Mouse (Mus musculus): ENCODE results near the gene Igfals. TPM values are rescaled to one million over a fixed set of nuclear protein-coding genes. Genes with fewer than 3 reads are reported as not detected.

Igfals gene
- total RNA-seq (2021): not detected
- long read RNA-seq: 0 reads

GRCm38 (mm10) chr17:24865776-24866175 lies at the start of gene Igfals:
TSS of gene Igfals (plus strand) at chr17:24865997.
- DNase-seq (ENCODE audit: low spot score in 2 of 2): no peak

DNA sequence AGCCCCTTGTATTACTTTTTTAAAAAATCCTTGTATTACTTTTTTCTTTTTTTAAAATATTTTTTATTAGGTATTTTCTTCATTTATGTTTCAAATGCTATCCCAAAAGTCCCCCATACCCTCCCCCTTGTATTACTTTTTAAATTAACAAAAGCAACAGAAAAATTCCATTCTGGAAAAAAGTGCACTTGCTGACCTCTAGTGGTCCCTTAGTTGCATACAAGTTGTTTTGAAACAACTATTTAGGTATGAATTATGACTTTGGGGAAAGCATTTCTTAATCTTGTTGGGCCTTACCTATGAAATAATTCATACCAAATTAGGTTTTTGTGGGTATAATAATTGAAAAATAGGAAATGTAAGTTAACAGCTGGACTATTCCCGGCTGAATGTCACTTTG lies 48.3 kb upstream of the Igfals start:
- no peak for DNase-seq (ENCODE audit: low spot score in 2 of 2)

DNA sequence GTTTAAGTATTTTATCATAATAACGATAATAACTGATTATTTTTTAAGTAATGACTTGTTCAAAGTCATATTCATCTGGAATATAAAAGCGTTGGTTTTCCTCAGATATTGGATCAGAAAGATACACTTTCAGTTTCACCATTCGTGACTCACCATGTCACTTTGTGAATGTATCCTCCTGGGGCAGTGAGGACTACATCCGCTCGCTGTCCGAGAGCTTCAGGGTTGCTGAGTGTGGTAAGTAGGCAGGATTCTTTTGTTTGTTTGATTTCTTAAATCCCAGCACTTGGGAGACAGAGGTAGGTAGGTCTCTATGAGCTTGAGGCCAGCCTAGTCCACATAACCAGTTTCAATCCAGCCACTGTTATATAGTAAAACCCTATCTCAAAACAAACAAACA lies 47.6 kb upstream of the Igfals start:
- no peak for DNase-seq (ENCODE audit: low spot score in 2 of 2)

DNA sequence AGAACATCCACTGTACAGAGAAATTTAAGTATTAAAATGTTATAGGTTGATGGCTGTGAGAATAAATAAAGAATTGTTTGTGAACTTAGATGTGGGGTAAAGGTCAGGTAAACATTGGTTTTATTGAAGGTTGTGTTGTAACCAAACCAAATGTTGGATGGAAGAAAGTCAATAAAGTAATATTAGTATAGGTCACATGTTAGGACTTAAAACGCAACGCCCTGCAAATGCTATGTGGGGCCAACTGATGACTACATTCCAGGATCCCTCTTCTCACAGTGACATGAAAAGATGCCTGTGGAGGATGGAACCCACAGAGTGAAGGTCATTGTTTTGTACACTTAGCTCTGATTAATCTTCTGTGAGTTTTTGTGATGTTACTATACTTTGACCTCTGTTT lies 46.3 kb upstream of the Igfals start:
- no peak for DNase-seq (ENCODE audit: low spot score in 2 of 2)

DNA sequence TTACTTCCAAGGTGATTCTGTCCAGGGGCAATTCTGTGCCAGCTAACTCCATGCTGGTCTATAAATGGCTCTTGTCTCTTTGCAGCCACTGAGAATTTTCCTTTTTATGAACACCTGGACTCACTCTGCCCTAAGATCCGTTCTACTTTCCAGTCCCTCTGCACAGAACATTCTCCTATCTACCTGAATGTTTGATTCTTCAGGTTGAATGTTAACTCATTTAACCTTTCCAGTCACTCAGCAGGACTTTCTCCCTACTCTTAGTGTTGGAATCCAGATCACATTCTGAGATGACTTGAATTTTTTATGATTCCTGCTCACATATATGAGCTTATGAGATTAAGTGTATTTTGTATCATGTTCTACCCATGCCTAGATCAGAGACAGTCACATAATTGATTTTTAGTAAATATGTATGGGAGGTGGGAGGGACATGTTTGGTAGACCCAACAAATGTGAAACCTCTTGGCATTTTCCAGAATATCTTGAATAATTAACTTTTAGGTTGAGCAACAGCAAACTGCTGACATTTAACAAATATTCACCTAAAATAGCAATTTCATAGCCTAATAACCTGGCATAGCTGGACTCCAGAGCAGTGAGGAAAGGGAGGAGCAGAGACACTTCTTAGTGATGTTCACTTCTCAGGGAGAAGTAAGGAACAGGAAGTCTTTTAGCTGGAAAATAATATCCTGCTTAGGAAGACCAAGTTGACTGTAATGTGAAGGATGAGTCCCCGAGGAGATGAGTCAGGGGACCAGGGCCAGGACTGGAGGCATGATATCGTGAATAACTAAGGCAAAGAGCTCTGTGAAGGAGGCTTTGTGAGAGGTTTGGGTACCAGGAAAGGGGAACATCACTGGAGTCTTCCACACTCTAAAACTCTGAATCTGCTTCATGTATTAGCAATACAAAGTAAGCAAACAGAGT lies 44.2 kb upstream of the Igfals start:
- DNase-seq (ENCODE audit: low spot score in 2 of 2): no peak

DNA sequence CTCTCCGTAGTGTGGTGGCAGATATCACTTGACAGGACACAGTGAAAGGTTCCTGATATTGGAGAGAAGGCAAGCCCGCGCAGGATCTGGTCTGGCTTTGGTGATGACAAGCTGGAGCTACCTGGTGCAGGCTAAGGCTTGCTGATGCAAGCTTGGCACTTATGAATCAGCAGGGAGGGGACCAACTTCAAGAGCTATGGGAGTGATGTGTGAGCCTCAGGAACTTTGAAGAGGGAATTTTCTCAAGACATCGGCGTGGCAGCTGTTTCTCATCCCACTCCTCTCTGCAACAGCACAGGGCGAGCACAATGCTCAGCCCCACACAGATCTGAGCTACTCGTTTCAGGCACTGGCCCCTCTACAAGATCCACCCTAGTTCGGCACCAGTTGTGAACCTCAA lies 26.0 kb upstream of the Igfals start, which contains the start of gene Hagh:
Gene Hagh, plus strand, starts transcription at position 302 of the 400 bp plus-strand sequence.
- DNase-seq (ENCODE audit: low spot score in 2 of 2): no peak

GRCm38 (mm10) chr17:24840341-24840740 lies 25.5 kb upstream of the Igfals start:
- DNase-seq (ENCODE audit: low spot score in 2 of 2): no peak

DNA sequence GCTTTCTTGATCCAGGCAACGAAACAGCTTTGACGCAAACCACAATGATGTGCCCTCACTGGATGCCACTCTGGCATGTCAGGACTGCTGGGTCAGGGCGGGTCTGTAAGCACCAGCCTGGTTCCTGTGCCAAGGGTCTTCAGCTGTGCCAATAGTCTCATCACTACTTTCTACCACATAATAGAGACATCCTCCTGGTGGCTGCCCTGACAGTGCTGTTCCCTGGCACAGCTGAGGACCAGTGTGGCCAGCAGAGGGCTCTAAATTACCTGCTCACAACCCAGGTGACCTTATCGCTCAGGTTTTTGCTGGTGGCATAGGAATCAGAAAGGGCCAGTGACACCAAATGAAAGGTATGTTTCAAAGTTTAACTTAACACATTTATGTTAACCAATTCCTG lies 24.7 kb upstream of the Igfals start:
- DNase-seq (ENCODE audit: low spot score in 2 of 2): no peak

DNA sequence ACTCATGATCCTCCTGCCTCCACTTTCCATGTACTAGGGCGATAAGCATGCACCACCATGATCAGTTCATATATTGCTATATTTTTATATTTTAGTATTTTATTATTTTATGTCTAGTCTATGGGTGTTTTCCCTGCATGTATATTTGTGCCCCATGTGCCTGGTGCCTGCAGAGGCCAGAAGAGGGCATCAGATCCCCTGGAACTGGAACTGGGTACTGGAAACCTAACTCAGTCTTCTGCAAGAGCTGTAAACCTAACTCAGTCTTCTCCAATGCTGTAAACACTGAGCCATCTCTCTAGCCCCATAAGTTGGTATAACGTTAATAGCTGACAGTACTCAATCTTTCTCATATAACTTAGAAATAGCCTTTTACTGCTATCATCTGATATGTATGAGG lies 23.2 kb upstream of the Igfals start:
- DNase-seq (ENCODE audit: low spot score in 2 of 2): no peak

GRCm38 (mm10) chr17:24844525-24844924 lies 21.3 kb upstream of the Igfals start:
- no peak for DNase-seq (ENCODE audit: low spot score in 2 of 2)

- no peak for DNase-seq (ENCODE audit: low spot score in 2 of 2)
These were observed 18.4 kb upstream of the Igfals start for GRCm38 (mm10) chr17:24847386-24847785.

- DNase-seq (ENCODE audit: low spot score in 2 of 2): no peak
These were observed 17.2 kb upstream of the Igfals start for GRCm38 (mm10) chr17:24848600-24849031.

GRCm38 (mm10) chr17:24849733-24850064 lies 16.1 kb upstream of the Igfals start:
- DNase-seq (ENCODE audit: low spot score in 2 of 2): no peak

DNA sequence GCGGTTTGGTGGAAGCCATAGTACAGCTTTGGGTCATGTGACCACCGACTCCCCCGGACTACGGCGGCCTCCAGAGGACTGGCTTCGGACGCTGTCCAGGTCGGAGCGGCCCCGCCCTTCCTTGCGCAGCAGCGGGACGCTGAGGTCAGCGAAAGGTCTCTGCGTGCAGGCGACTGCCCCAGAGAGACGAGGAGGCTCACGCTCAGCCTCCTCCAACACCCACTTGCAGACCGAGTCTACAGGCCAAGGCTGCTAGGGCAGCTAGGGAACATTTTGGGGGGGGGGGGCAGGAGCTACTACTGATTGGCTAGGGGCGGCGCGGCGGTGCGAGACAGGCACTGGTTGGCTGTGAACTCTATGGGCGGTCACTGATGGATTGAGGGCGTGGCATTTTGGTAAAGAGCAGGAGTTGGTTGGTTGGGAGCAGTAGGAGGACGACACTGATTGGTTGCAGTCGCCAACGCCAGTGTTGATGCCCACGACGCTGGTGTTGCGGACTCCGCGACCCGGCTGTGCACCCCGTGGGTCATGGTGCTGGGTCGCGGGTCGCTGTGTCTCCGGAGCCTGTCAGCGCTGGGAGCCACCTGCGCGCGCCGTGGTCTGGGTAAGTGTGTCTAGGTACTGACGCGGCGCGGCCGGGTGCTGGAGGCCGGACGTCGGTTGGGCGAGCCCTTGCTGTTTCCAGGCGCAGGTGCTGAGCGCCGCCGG lies 15.6 kb upstream of the Igfals start, which contains the start of gene Fahd1:
Gene Fahd1, minus strand, starts transcription at position 300 of the 708 bp plus-strand sequence.
- peak; percentile 92 to 93 for DNase-seq (ENCODE audit: low spot score in 2 of 2)

- no peak for DNase-seq (ENCODE audit: low spot score in 2 of 2)
These were observed 15.0 kb upstream of the Igfals start for GRCm38 (mm10) chr17:24850773-24851127.

DNA sequence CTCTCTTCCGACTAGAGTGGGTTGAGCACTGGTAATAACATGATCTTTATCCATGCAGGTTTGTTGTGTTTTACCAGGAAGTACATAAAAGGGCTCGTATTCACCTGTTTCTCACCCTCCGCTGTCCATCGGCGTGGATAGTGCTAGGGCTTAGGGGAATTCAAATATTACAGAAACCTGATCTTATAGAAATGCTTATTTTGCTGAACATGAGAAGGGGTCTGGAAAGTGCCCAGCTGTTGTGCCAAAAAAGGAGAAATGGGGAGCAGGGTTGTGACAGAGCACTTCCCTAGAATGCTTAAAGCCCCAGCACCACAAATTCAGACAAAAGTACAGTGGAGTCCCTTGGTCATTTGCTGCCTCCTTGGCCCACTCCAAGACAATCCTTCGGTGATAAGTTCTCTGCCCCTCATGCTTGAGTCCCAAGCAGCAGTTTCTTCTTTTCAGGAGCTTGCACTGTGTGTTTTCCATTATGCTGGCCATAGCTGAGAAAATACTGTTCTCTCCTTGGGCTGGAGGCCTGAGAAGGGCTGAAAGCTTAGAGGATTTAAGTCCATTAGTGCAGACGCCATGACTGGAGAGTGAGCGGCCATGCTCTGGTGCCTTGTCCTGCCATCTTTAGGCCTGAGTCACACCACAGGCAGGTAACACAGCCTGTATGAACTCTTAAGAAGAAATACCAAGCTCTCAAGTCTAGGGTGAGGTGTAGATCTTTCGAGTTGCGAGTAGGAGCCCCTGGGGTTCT lies 14.2 kb upstream of the Igfals start:
- DNase-seq (ENCODE audit: low spot score in 2 of 2): no peak

DNA sequence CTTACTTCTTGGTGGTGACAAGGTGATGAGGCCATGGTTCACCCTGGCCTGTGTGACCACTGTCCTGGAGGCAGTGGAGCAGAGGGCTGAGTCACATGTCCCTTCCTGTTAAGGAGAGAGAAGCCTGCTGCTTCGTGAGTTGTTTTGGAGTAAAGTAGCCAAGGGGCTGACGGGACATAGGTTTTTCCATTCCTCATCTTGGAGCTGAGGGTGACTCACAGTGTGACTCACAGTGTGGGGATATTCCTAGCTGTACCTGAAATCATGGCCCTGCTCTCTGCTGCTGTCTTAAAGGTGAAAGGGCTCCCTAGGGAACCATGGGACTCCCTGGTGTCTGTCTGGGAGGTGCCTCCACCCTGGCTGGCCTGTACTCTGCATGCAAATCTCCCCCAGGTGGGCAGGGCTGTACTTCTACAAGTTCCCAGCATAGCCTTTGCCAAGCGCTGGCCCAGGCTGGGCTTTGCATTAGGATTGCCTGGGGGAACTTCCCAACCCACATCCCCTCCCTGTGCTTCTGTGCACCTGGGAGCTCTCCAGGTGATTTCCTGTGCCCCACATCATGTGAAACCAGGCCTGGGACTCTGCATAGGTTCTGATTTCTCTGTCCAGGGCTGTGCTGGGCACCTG lies 9.8 kb upstream of the Igfals start:
- DNase-seq (ENCODE audit: low spot score in 2 of 2): no peak

DNA sequence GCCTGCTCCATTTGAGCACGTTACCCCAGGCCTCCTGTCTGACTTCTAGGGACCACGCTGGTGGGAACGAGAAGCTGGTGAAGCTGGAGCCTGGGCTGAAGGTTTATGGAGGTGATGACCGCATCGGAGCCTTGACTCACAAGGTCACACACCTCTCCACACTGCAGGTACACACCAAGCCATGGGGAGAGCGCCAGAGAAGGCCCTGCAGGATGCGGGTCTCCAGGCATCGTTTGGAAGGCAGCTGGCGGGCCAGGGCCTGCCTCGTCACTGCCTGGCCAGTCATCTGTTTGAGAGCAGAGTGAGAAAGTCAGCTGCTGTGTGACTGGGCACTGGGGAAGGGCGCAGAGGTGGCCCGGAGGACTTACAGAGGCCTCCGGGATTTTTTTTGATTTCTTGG lies 9.2 kb upstream of the Igfals start:
- DNase-seq (ENCODE audit: low spot score in 2 of 2): no peak

- DNase-seq (ENCODE audit: low spot score in 2 of 2): no peak
These were observed 7.8 kb upstream of the Igfals start for GRCm38 (mm10) chr17:24857831-24858470.

GRCm38 (mm10) chr17:24858967-24859366 lies 6.8 kb upstream of the Igfals start:
- DNase-seq (ENCODE audit: low spot score in 2 of 2): peak; percentile 54 to 63

DNA sequence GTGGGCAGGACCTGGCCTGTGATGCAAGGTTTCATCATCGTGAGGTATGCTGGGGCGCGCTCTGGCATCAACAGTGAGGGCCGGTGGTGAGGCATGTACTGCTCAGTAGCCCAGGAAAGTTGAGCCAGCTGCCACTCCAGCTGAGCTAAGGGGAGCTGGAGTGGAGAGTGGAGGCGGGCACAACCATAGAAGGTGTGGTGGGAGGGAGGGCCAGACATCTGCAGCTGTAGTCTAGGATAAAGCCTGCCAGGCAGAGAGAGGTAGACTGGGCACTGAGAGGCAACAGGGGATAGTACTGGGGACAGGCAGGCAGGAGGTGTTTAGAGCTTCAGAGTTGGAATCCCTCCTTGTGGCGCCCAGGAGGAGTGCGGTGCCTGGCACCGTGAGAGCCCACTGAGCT lies 5.7 kb upstream of the Igfals start:
- DNase-seq (ENCODE audit: low spot score in 2 of 2): no peak
